Mouse (Mus musculus) bone marrow, adult 2 months (tissue): ENCODE results near the gene Limd2.

ENCODE experiments used
- CTCF ChIP-seq: fragments of 200-500 bp; IDR thresholded peaks from 2 replicates; pipeline ENCODE4 v1.5.1; 2011; ENCODE audit warnings: low read length, control low read depth; ENCODE audit not compliant: control insufficient read depth, insufficient read depth
- POLR2A ChIP-seq: fragments of 200-500 bp; IDR thresholded peaks from 2 replicates; pipeline ENCODE4 v1.6.1; 2011; ENCODE audit warnings: low read depth, mild to moderate bottlenecking, control low read depth, low read length, borderline replicate concordance; ENCODE audit not compliant: control insufficient read depth

DNA sequence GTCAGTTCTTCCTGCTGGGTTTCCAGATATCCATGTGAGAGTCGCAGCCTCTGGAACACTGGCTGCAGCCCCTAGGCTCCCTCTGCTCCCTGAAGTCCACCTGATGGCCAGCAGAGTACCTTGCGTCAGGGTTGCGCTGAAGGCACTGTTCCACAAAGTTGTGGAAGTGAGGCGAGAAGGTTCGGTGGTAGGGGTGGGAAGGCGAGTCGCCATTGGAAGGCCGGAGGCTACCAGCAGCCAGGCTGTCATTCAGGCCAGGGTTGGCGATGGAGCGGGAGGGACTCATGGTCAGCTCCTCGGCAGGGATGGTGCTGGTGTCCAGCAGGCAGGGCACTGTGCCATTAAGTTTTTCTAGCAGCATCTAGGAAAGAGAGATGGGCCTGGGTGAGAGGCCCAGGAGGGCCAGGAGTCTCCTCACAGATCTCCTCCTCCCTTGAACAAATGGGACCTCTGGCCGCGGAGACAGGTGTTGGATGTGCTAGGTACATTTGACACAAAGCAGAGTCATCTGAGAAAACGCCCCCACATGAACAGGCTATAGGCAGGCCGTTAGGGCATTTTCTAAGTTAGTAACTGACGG, 4.0 kb upstream of the Limd2 start:
- TF ChIP-seq CTCF: no peak
- TF ChIP-seq POLR2A: no peak
